In genomic region chr16:10956938-10957685, GRCm38 (mm10) we compare ENCODE assay signal across 11 mouse cellular contexts.
DNase-seq lines count a peak whose midpoint lies in the region; ATAC-seq lines count a peak whose summit lies in the region.
"Had no signal": no experiment of that assay in that cellular context is flagged by ENCODE, and none has a peak within 500 bp of the region (broad histone marks: within the 10 kb centered on the region; RNA-seq: fewer than 3 reads in every experiment).

No protein-coding gene starts in this region.

- H3K9me3 ChIP-seq in embryonic facial prominence, embryonic 13.5 days, result no peaks in the 10 kb centered on the region
- no peaks in the 10 kb centered on the region for H3K9me3 ChIP-seq in embryonic facial prominence, embryonic 10.5 days
- no peaks in the 10 kb centered on the region for H3K9me3 ChIP-seq in forebrain, embryonic 12.5 days
- H3K9me3 ChIP-seq in neural tube, embryonic 15.5 days (replicated peaks), result no peaks in the 10 kb centered on the region
- H3K9me3 ChIP-seq: megakaryocyte, embryonic 14.5 days had no signal

- H3K4me2 ChIP-seq in embryonic facial prominence, embryonic 13.5 days, result no peak overlapping the region
- H3K4me2 ChIP-seq in forebrain, embryonic 12.5 days, result no peak overlapping the region
- H3K4me2 ChIP-seq in neural tube, embryonic 15.5 days, result no peak overlapping the region

- H3K36me3 ChIP-seq in embryonic facial prominence, embryonic 13.5 days, result peaks cover 40% of the 10 kb centered on the region
- peaks cover 67% of the 10 kb centered on the region for H3K36me3 ChIP-seq in embryonic facial prominence, embryonic 10.5 days (replicated peaks)
- peaks cover 14% of the 10 kb centered on the region for H3K36me3 ChIP-seq in forebrain, embryonic 12.5 days (replicated peaks)
- no peaks in the 10 kb centered on the region for H3K36me3 ChIP-seq in neural tube, embryonic 15.5 days

- 78% methylated on average over 8 of the region's 8 CpGs for WGBS in embryonic facial prominence, embryonic 13.5 days
- 82% methylated on average over 8 of the region's 8 CpGs for WGBS in embryonic facial prominence, embryonic 10.5 days
- WGBS in forebrain, embryonic 12.5 days, result 63% methylated on average over 8 of the region's 8 CpGs
- 62% methylated on average over 8 of the region's 8 CpGs for WGBS in neural tube, embryonic 15.5 days

- DNase-seq in embryonic facial prominence, embryonic 10.5 days (ENCODE audit: low spot score), result no peak
- peak; percentile 52 to 64 for DNase-seq in left cerebral cortex, adult 18-20 months (ENCODE audit: low spot score in 2 of 2)
- no peak for DNase-seq in ovary, postnatal 14 days (ENCODE audit: low spot score)
- DNase-seq in kidney, postnatal 14 days, result no peak
- DNase-seq in thymus, postnatal 25 days, result no peak
- DNase-seq: embryo, embryonic 11 days; gastrocnemius, postnatal 25 days had no signal

- no peak overlapping the region for H3K9ac ChIP-seq in embryonic facial prominence, embryonic 13.5 days
- no peak overlapping the region for H3K9ac ChIP-seq in forebrain, embryonic 12.5 days
- H3K9ac ChIP-seq in neural tube, embryonic 15.5 days (replicated peaks), result no peak overlapping the region

- peaks cover 45% of the 10 kb centered on the region for H3K4me1 ChIP-seq in embryonic facial prominence, embryonic 13.5 days
- H3K4me1 ChIP-seq in embryonic facial prominence, embryonic 10.5 days, result peaks cover 25% of the 10 kb centered on the region
- peaks cover 38% of the 10 kb centered on the region for H3K4me1 ChIP-seq in forebrain, embryonic 12.5 days
- peaks cover 8% of the 10 kb centered on the region for H3K4me1 ChIP-seq in neural tube, embryonic 15.5 days

- no peak overlapping the region for H3K4me3 ChIP-seq in embryonic facial prominence, embryonic 13.5 days
- H3K4me3 ChIP-seq in embryonic facial prominence, embryonic 10.5 days, result no peak overlapping the region
- no peak overlapping the region for H3K4me3 ChIP-seq in forebrain, embryonic 12.5 days (replicated peaks)
- H3K4me3 ChIP-seq in neural tube, embryonic 15.5 days (replicated peaks), result no peak overlapping the region
- H3K4me3 ChIP-seq: megakaryocyte, embryonic 14.5 days had no signal

- peak overlapping the region; percentile 64; the same call in 1 of the 2 replicates for H3K27ac ChIP-seq in embryonic facial prominence, embryonic 13.5 days
- H3K27ac ChIP-seq in embryonic facial prominence, embryonic 10.5 days (replicated peaks), result no peak overlapping the region
- peak overlapping the region; percentile 62 for H3K27ac ChIP-seq in forebrain, embryonic 12.5 days
- peak overlapping the region; percentile 10; the same call in 1 of the 2 replicates for H3K27ac ChIP-seq in neural tube, embryonic 15.5 days (replicated peaks)

- H3K27me3 ChIP-seq in embryonic facial prominence, embryonic 13.5 days, result no peaks in the 10 kb centered on the region
- no peaks in the 10 kb centered on the region for H3K27me3 ChIP-seq in embryonic facial prominence, embryonic 10.5 days (replicated peaks; ENCODE audit: low read depth, poor library complexity, severe bottlenecking)
- no peaks in the 10 kb centered on the region for H3K27me3 ChIP-seq in forebrain, embryonic 12.5 days
- H3K27me3 ChIP-seq in neural tube, embryonic 15.5 days (replicated peaks), result no peaks in the 10 kb centered on the region
- H3K27me3 ChIP-seq: megakaryocyte, embryonic 14.5 days had no signal

- ATAC-seq in embryonic facial prominence, embryonic 13.5 days (ENCODE audit: insufficient number of reproducible peaks, insufficient read depth, low FRiP score, low TSS enrichment, low read depth), result peak; percentile 50; the same call in 1 of the 2 replicates
- peak; percentile 70 for ATAC-seq in forebrain, embryonic 12.5 days (ENCODE audit: low FRiP score)
- ATAC-seq in neural tube, embryonic 15.5 days (ENCODE audit: low FRiP score), result peak; percentile 45

Comparison
In these comparisons a context has a peak if more than half of its experiments do, and no peak if none do; other contexts are left out.
1. DNase-seq: peak in left cerebral cortex, adult 18-20 months (2 of 2); none in embryonic facial prominence, embryonic 10.5 days (single experiment), ovary, postnatal 14 days (single experiment), kidney, postnatal 14 days (single experiment) and thymus, postnatal 25 days (single experiment).
2. Peak in every context shown above with its lines, with median percentiles within 50 percentile points of each other: ATAC-seq.